Mouse (Mus musculus) stomach, postnatal 0 days (tissue): ENCODE measurements around the gene Olfr544.

Source experiments
- CTCF ChIP-seq: IDR thresholded peaks from 2 replicates; pipeline ENCODE4 v1.5.1; 2016; ENCODE audit warnings: antibody characterized with exemption, low read depth, mild to moderate bottlenecking, moderate library complexity
- EP300 ChIP-seq: optimal IDR thresholded peaks from 2 replicates; pipeline ENCODE3; 2016; ENCODE audit warnings: antibody characterized with exemption

GRCm38 (mm10) chr7:102483665-102484064 lies 4.4 kb downstream of the Olfr544 start:
- no peak for TF ChIP-seq CTCF
- TF ChIP-seq EP300: no peak
